Mouse (Mus musculus) heart, postnatal 36 days (tissue): ENCODE data around the gene Zkscan8. TPM values are rescaled to one million over a fixed set of nuclear protein-coding genes. Genes with fewer than 3 reads are reported as not detected.
"Not testable (repeated sequence)": the region's sequence is repeated elsewhere in the genome, so short reads cannot be mapped to it uniquely, and the experiment has no call there.

Experiments used
- DNase-seq, 2 experiments: peaks; one replicate each; pipeline ENCODE4 v3.0.0; 2021 to 2022
- intact Hi-C: fragments of 180-260 bp; cut with DNase I; formaldehyde crosslinking; loops from one replicate; pipeline ENCODE4 v1.15.1; 2025
- total RNA-seq, 2 experiments: library from RNA; stranded (reverse); gene quantifications; 2 replicates each; pipeline ENCODE4 v1.2.3; 2021

Gene Zkscan8
- 10 to 100 TPM in 1 of 2 experiments, 1 to 10 TPM in 1; 9.0 to 14.6 TPM for total RNA-seq

GRCm38 (mm10) chr13:21530781-21531201 is at the start of gene Zkscan8:
Zkscan8 (minus strand) TSS chr13:21531120.
- peak; percentile 91 to 96 for DNase-seq
- intact Hi-C loops = loop anchor here (1.0 to 5.0 kb wide), 6 partner anchors 24 to 168 kb away; partner anchors contain the start of genes Zkscan3, Zscan12 and Zscan26

- DNase-seq = no peak
- intact Hi-C loops = no loop called here
These were observed 28.9 kb upstream of the Zkscan8 start, which contains the start of gene Olfr1535 for GRCm38 (mm10) chr13:21559793-21560192. Olfr1535 (minus strand) TSS chr13:21559893.

GRCm38 (mm10) chr13:21550416-21551110 is 19.6 kb upstream of the Zkscan8 start:
- intact Hi-C loops = no loop called here
- no peak for DNase-seq

GRCm38 (mm10) chr13:21549487-21549886 is 18.6 kb upstream of the Zkscan8 start:
- DNase-seq = no peak
- intact Hi-C loops = no loop called here

GRCm38 (mm10) chr13:21542708-21543107 is 11.8 kb upstream of the Zkscan8 start, which contains the start of gene Olfr1366:
Olfr1366 (minus strand) TSS chr13:21542808.
- no peak for DNase-seq
- intact Hi-C loops = no loop called here

GRCm38 (mm10) chr13:21530136-21530535 is 784 bp downstream of the Zkscan8 start:
- intact Hi-C loops = loop anchor here (1.0 to 5.0 kb wide), 6 partner anchors 23 to 167 kb away; partner anchors contain the start of genes Zkscan3, Zscan12 and Zscan26
- DNase-seq = no peak

- intact Hi-C loops = loop anchor here (2.0 to 10.0 kb wide), 3 partner anchors 25 to 101 kb away; partner anchors contain the start of genes Nkapl, Zkscan3 and Zkscan8
- DNase-seq = peak; percentile 80 to 85
These were observed 24.7 kb downstream of the Zkscan8 start for GRCm38 (mm10) chr13:21506221-21506649.

- intact Hi-C loops = loop anchor here (10.0 kb wide), 1 partner anchor 97 kb away; the partner anchor contains the start of gene Zkscan3
- no peak for DNase-seq
These were observed 28.6 kb downstream of the Zkscan8 start for GRCm38 (mm10) chr13:21502296-21502695.

GRCm38 (mm10) chr13:21501182-21501581 is 29.7 kb downstream of the Zkscan8 start, which contains the start of gene Gm11273:
Gm11273 (minus strand) TSS chr13:21501418.
- not testable (repeated sequence) for DNase-seq
- intact Hi-C loops = loop anchor here (10.0 kb wide), 1 partner anchor 96 kb away; the partner anchor contains the start of gene Zkscan3

- intact Hi-C loops = no loop called here
- peak in 1 of 2 experiments; percentile 35 for DNase-seq
These were observed 35.8 kb downstream of the Zkscan8 start, which contains the start of gene AK157302 for GRCm38 (mm10) chr13:21495080-21495479. AK157302 (plus strand) TSS chr13:21495223.

GRCm38 (mm10) chr13:21492847-21493246 is 38.1 kb downstream of the Zkscan8 start:
- intact Hi-C loops = no loop called here
- no peak for DNase-seq

GRCm38 (mm10) chr13:21486881-21487280 is 44.0 kb downstream of the Zkscan8 start:
- intact Hi-C loops = no loop called here
- DNase-seq = no peak

- intact Hi-C loops = not testable (repeated sequence)
- peak; percentile 63 to 72 for DNase-seq
These were observed 51.9 kb downstream of the Zkscan8 start, which contains the start of the genes Zkscan4 and Gm10065 for GRCm38 (mm10) chr13:21478759-21479670. Zkscan4 (plus strand) TSS chr13:21478907. Gm10065 (minus strand) TSS chr13:21479441.

GRCm38 (mm10) chr13:21472427-21472826 is 58.5 kb downstream of the Zkscan8 start:
- DNase-seq = no peak
- intact Hi-C loops = no loop called here

- intact Hi-C loops = loop anchor here (1.0 to 5.0 kb wide), 3 partner anchors 38 to 107 kb away; partner anchors contain the start of gene Zscan12
- DNase-seq = no peak
These were observed 61.8 kb downstream of the Zkscan8 start for GRCm38 (mm10) chr13:21469097-21469496.

GRCm38 (mm10) chr13:21468061-21469019 is 62.6 kb downstream of the Zkscan8 start, which contains the start of gene Nkapl:
Nkapl (minus strand) TSS chr13:21468509.
- DNase-seq = peak; percentile 83 to 84
- intact Hi-C loops = loop anchor here (1.0 to 5.0 kb wide), 3 partner anchors 39 to 106 kb away; partner anchors contain the start of gene Zscan12

- no peak for DNase-seq
- intact Hi-C loops = loop anchor here (5.0 kb wide), 2 partner anchors 40 to 105 kb away; partner anchors contain the start of gene Zscan12
These were observed 63.6 kb downstream of the Zkscan8 start for GRCm38 (mm10) chr13:21467336-21467735.
